Mouse (Mus musculus) cerebellum, postnatal 36 days (tissue): Measurements from ENCODE around the gene Fbxw5.

ENCODE experiments used
- DNase-seq, 2 experiments: peaks; one replicate each; pipeline ENCODE4 v3.0.0; 2021 to 2022; ENCODE audit warnings: mixed read lengths in 2 of 2

Gene Fbxw5

GRCm38 (mm10) chr2:25500576-25501405 is at the start of gene Fbxw5:
TSS of gene Fbxw5 (plus strand) at chr2:25500750.
- peak; percentile 85 for DNase-seq

GRCm38 (mm10) chr2:25450853-25451647 is 49.5 kb upstream of the Fbxw5 start:
- DNase-seq, result no peak

GRCm38 (mm10) chr2:25452951-25453350 is 47.6 kb upstream of the Fbxw5 start:
- no peak for DNase-seq

GRCm38 (mm10) chr2:25456205-25456953 is 44.2 kb upstream of the Fbxw5 start, which contains the start of gene Clic3:
TSS of gene Clic3 (plus strand) at chr2:25456838.
- no peak for DNase-seq

GRCm38 (mm10) chr2:25457022-25457896 is 43.3 kb upstream of the Fbxw5 start:
- DNase-seq, result peak; percentile 47 to 55

GRCm38 (mm10) chr2:25458911-25459310 is 41.6 kb upstream of the Fbxw5 start:
- DNase-seq, result peak in 1 of 2 experiments; percentile 41

GRCm38 (mm10) chr2:25460135-25460534 is 40.4 kb upstream of the Fbxw5 start:
- peak in 1 of 2 experiments; percentile 51 for DNase-seq

- DNase-seq, result peak; percentile 92 to 94
These were observed 39.8 kb upstream of the Fbxw5 start, which contains the start of gene Paxx for GRCm38 (mm10) chr2:25460551-25461309. TSS of gene Paxx (minus strand) at chr2:25461094.

- DNase-seq, result peak in 1 of 2 experiments; percentile 28
These were observed 39.1 kb upstream of the Fbxw5 start for GRCm38 (mm10) chr2:25461407-25461806.

GRCm38 (mm10) chr2:25463630-25464029 is 36.9 kb upstream of the Fbxw5 start:
- DNase-seq, result peak; percentile 64 to 66

- DNase-seq, result no peak
These were observed 35.3 kb upstream of the Fbxw5 start for GRCm38 (mm10) chr2:25465256-25465655.

GRCm38 (mm10) chr2:25465816-25466635 is 34.5 kb upstream of the Fbxw5 start:
- peak in 1 of 2 experiments; percentile 33 for DNase-seq

GRCm38 (mm10) chr2:25467606-25468303 is 32.8 kb upstream of the Fbxw5 start:
- DNase-seq, result no peak

- peak; percentile 64 to 68 for DNase-seq
These were observed 31.3 kb upstream of the Fbxw5 start for GRCm38 (mm10) chr2:25468962-25469915.

- DNase-seq, result no peak
These were observed 30.6 kb upstream of the Fbxw5 start, which contains the start of gene Ptgds for GRCm38 (mm10) chr2:25469969-25470368. TSS of gene Ptgds (minus strand) at chr2:25470046.

GRCm38 (mm10) chr2:25472550-25472949 is 28.0 kb upstream of the Fbxw5 start:
- DNase-seq, result no peak

- peak in 1 of 2 experiments; percentile 34 for DNase-seq
These were observed 23.0 kb upstream of the Fbxw5 start for GRCm38 (mm10) chr2:25477541-25477940.
